Mouse (Mus musculus) left cerebral cortex, postnatal 10 days (tissue): Measurements from ENCODE around the gene Fank1. TPM values are rescaled to one million over a fixed set of nuclear protein-coding genes. Genes with fewer than 3 reads are reported as not detected.
A peak's percentile ranks its signal among the peaks of the same experiment; 100 is the strongest.

Experiments used
- DNase-seq, 2 experiments: peaks; one replicate each; pipeline ENCODE4 v3.0.0; 2021 to 2022; ENCODE audit warnings: low spot score in 2 of 2, mixed read lengths in 1 of 2; ENCODE audit errors: extremely low spot score in 1 of 2
- intact Hi-C: fragments of 180-260 bp; cut with DNase I; formaldehyde crosslinking; loops from one replicate; pipeline ENCODE4 v1.15.1; 2025
- total RNA-seq, 2 experiments: library from RNA; stranded (reverse); gene quantifications; 2 replicates each; pipeline ENCODE4 v1.2.3; 2021

The Fank1 gene
- total RNA-seq, result 1 to 10 TPM; 3.6 to 4.2 TPM

GRCm38 (mm10) chr7:133776626-133776996, at the start of gene Fank1:
Gene Fank1 (plus strand): TSS chr7:133776861.
- peak; percentile 75 to 93 for DNase-seq
- intact Hi-C loops, result no loop called here

GRCm38 (mm10) chr7:133727027-133727426, 49.6 kb upstream of the Fank1 start:
- intact Hi-C loops, result no loop called here

GRCm38 (mm10) chr7:133729351-133729750, 47.3 kb upstream of the Fank1 start:
- intact Hi-C loops, result no loop called here
- no peak for DNase-seq

More at GRCm38 (mm10) chr7:133727027-133727426, 49.6 kb upstream of the Fank1 start:
- no peak for DNase-seq

GRCm38 (mm10) chr7:133730324-133731191, 46.1 kb upstream of the Fank1 start:
- intact Hi-C loops, result no loop called here
- no peak for DNase-seq

- intact Hi-C loops, result no loop called here
- DNase-seq, result no peak
These were observed 44.6 kb upstream of the Fank1 start for GRCm38 (mm10) chr7:133731971-133732645.

GRCm38 (mm10) chr7:133740558-133740957, 36.1 kb upstream of the Fank1 start:
- intact Hi-C loops, result no loop called here
- no peak for DNase-seq

GRCm38 (mm10) chr7:133742530-133743325, 33.9 kb upstream of the Fank1 start:
- no peak for DNase-seq
- intact Hi-C loops, result no loop called here

GRCm38 (mm10) chr7:133743611-133744010, 33.0 kb upstream of the Fank1 start:
- intact Hi-C loops, result no loop called here
- no peak for DNase-seq

GRCm38 (mm10) chr7:133744209-133744608, 32.5 kb upstream of the Fank1 start:
- intact Hi-C loops, result no loop called here

GRCm38 (mm10) chr7:133744701-133745100, 32.0 kb upstream of the Fank1 start:
- intact Hi-C loops, result no loop called here
- no peak for DNase-seq

More at GRCm38 (mm10) chr7:133744209-133744608, 32.5 kb upstream of the Fank1 start:
- DNase-seq, result no peak

- intact Hi-C loops, result no loop called here
- no peak for DNase-seq
These were observed 29.3 kb upstream of the Fank1 start for GRCm38 (mm10) chr7:133747372-133747771.

- no peak for DNase-seq
- intact Hi-C loops, result no loop called here
These were observed 27.9 kb upstream of the Fank1 start for GRCm38 (mm10) chr7:133748753-133749152.

- DNase-seq, result no peak
- intact Hi-C loops, result no loop called here
These were observed 26.0 kb upstream of the Fank1 start for GRCm38 (mm10) chr7:133750666-133751065.

GRCm38 (mm10) chr7:133751163-133751562, 25.5 kb upstream of the Fank1 start:
- intact Hi-C loops, result no loop called here
- DNase-seq, result no peak

GRCm38 (mm10) chr7:133757961-133758455, 18.7 kb upstream of the Fank1 start:
- intact Hi-C loops, result no loop called here
- DNase-seq, result no peak

GRCm38 (mm10) chr7:133758716-133759115, 17.9 kb upstream of the Fank1 start:
- no peak for DNase-seq
- intact Hi-C loops, result no loop called here

- DNase-seq, result no peak
These were observed 16.9 kb upstream of the Fank1 start for GRCm38 (mm10) chr7:133759611-133760353.

GRCm38 (mm10) chr7:133762696-133763095, 14.0 kb upstream of the Fank1 start:
- intact Hi-C loops, result no loop called here
- DNase-seq, result no peak

More at GRCm38 (mm10) chr7:133759611-133760353, 16.9 kb upstream of the Fank1 start:
- intact Hi-C loops, result no loop called here
